8 mouse cellular contexts compared by ENCODE assay signal in the genomic region with DNA sequence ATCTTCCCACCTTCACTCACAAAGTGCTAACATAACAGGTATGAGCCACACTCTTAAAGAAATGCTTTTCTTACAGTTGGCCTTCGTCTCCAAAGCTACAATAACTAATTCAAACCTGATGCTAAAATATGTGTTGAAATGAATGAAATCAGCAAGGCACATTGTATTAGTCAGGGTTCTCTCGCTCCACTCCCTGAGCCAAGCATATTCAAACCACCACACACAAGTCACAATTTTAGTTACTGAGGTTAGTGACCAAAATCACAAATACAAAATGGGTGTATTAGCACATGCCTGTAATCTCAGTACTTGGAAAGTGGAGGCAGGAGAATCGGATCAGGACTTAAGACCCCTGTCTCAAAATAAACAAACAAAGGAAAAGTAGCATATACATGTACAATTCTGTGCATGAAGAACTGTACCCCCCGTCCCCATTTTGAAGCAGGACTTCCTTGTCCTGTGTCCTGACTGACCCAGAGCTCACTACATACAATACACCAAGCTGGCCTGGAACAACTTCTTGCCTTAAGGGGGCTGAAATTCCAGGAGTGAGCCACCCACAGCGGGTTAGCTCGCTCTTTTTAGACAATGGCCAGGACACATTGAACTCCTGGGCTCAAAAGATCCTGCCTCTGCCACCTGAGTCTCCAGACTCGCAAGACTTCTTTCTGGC. TPM values are rescaled to one million over a fixed set of nuclear protein-coding genes. Genes with fewer than 3 reads are reported as not detected.
DNase-seq lines count a peak whose midpoint lies in the region; ATAC-seq and TF ChIP-seq lines count a peak whose summit lies in the region.

No protein-coding gene starts in this region.

- peaks cover 26% of the 10 kb centered on the region for H3K4me1 ChIP-seq in heart, embryonic 16.5 days (ENCODE audit: control insufficient read depth, insufficient read depth, low read length)
- H3K4me1 ChIP-seq in G1E (ENCODE audit: insufficient read depth, low read depth, low read length) = peaks cover 43% of the 10 kb centered on the region
- H3K4me1 ChIP-seq in forebrain, embryonic 14.5 days (ENCODE audit: control insufficient read depth, insufficient read depth, low read length) = peaks cover 10% of the 10 kb centered on the region; the same call in 1 of the 2 replicates
- peaks cover 29% of the 10 kb centered on the region for H3K4me1 ChIP-seq in liver, embryonic 16.5 days (ENCODE audit: control insufficient read depth, low read depth, low read length)

- peaks cover 5% of the 10 kb centered on the region; the same call in 1 of the 2 replicates for H3K36me3 ChIP-seq in heart, embryonic 16.5 days (ENCODE audit: control insufficient read depth, insufficient read depth)
- H3K36me3 ChIP-seq in G1E (replicated peaks) = peaks cover 39% of the 10 kb centered on the region
- peaks cover 18% of the 10 kb centered on the region for H3K36me3 ChIP-seq in forebrain, embryonic 14.5 days (ENCODE audit: control insufficient read depth, insufficient read depth, low read length)
- H3K36me3 ChIP-seq in liver, embryonic 16.5 days (ENCODE audit: control insufficient read depth, insufficient read depth) = 0 out of 2 replicates have a peak, but pooled peaks cover 4% of the 10 kb centered on the region

- H3K4me2 ChIP-seq in heart, embryonic 16.5 days (ENCODE audit: low read depth, low read length) = peak overlapping the region; percentile 86
- peak overlapping the region; percentile 81 for H3K4me2 ChIP-seq in forebrain, embryonic 14.5 days (ENCODE audit: low read length)
- H3K4me2 ChIP-seq in liver, embryonic 16.5 days (ENCODE audit: low read depth, low read length) = peak overlapping the region; percentile 99

- no peaks in the 10 kb centered on the region for H3K27me3 ChIP-seq in heart, embryonic 16.5 days (ENCODE audit: control insufficient read depth, insufficient read depth, low read length)
- peaks cover 2% of the 10 kb centered on the region; the same call in 1 of the 2 replicates for H3K27me3 ChIP-seq in G1E (ENCODE audit: insufficient read depth, low read length)
- no peaks in the 10 kb centered on the region for H3K27me3 ChIP-seq in forebrain, embryonic 14.5 days (replicated peaks; ENCODE audit: control insufficient read depth, insufficient read depth, low read length)
- H3K27me3 ChIP-seq in liver, embryonic 16.5 days (ENCODE audit: control insufficient read depth, insufficient read depth, low read depth, low read length) = no peaks in the 10 kb centered on the region

- no peaks in the 10 kb centered on the region for H3K9me3 ChIP-seq in heart, embryonic 16.5 days (replicated peaks; ENCODE audit: control insufficient read depth, low read length)
- H3K9me3 ChIP-seq in G1E (replicated peaks) = no peaks in the 10 kb centered on the region
- no peaks in the 10 kb centered on the region for H3K9me3 ChIP-seq in forebrain, embryonic 14.5 days (replicated peaks; ENCODE audit: control insufficient read depth, low read length)
- no peaks in the 10 kb centered on the region for H3K9me3 ChIP-seq in liver, embryonic 16.5 days (replicated peaks; ENCODE audit: control insufficient read depth, low read length)

- intact Hi-C loops in heart, postnatal 10 days (cut with DNase I) = no loop called here

- 13% methylated on average over 7 of the region's 7 CpGs for WGBS in heart, embryonic 16.5 days
- 26% methylated on average over 7 of the region's 7 CpGs for WGBS in forebrain, embryonic 14.5 days
- WGBS in liver, embryonic 16.5 days (ENCODE audit: insufficient replicate concordance) = 16% methylated on average over 7 of the region's 7 CpGs

- H3K27ac ChIP-seq in heart, embryonic 16.5 days (ENCODE audit: low read length) = peak overlapping the region; percentile 98
- peak overlapping the region; percentile 86 for H3K27ac ChIP-seq in forebrain, embryonic 14.5 days (ENCODE audit: low read depth, low read length)
- peak overlapping the region; percentile 94 for H3K27ac ChIP-seq in liver, embryonic 16.5 days (ENCODE audit: low read length)

- H3K9ac ChIP-seq in heart, embryonic 16.5 days (ENCODE audit: low read length) = peak overlapping the region; percentile 96
- peak overlapping the region; percentile 99 for H3K9ac ChIP-seq in forebrain, embryonic 14.5 days (ENCODE audit: low read length)
- H3K9ac ChIP-seq in liver, embryonic 16.5 days (ENCODE audit: low read depth, low read length) = peak overlapping the region; percentile 96

- no peak for DNase-seq in heart, postnatal 10 days
- DNase-seq in G1E (ENCODE audit: low spot score) = no peak
- DNase-seq in forebrain, embryonic 14.5 days (ENCODE audit: low spot score) = peak; percentile 22
- no peak for DNase-seq in kidney, adult 8-10 months
- no peak for DNase-seq in gastrocnemius, postnatal 10 days

- no peak; the same call in 1 of the 2 replicates for ATAC-seq in heart, embryonic 16.5 days (replicated peaks; ENCODE audit: extremely low read depth, insufficient read depth, low FRiP score)
- ATAC-seq in G1E (ENCODE audit: extremely low read depth, insufficient number of reproducible peaks, low FRiP score, poor library complexity, severe bottlenecking) = peak; percentile 2; the same call in 1 of the 2 replicates
- peak; percentile 8; the same call in 1 of the 2 replicates for ATAC-seq in forebrain, embryonic 14.5 days
- ATAC-seq in liver, embryonic 16.5 days (ENCODE audit: low read depth) = no peak
- no peak for ATAC-seq in inflammation-experienced regulatory T-cells, adult 6 months

- no peak for TF ChIP-seq CTCF in G1E (IDR thresholded peaks at IDR 0.05; ENCODE audit: low read depth, low read length)

- H3K4me3 ChIP-seq in heart, embryonic 16.5 days (ENCODE audit: low read length) = peak overlapping the region; percentile 74
- peak overlapping the region; percentile 82 for H3K4me3 ChIP-seq in G1E (ENCODE audit: low read depth, low read length)
- H3K4me3 ChIP-seq in forebrain, embryonic 14.5 days (ENCODE audit: low read depth, low read length) = peak overlapping the region; percentile 62
- peak overlapping the region; percentile 78 for H3K4me3 ChIP-seq in liver, embryonic 16.5 days (ENCODE audit: low read depth, low read length)

RNA-seq across cellular contexts. Expression of gene Ndufs3, which starts 12.1 kb away (rescaled TPM):
- polyA plus RNA-seq in heart, embryonic 16.5 days (2015; fragmentation: Nextera tagmentation; extraction: Ambion mirVana) = 414 and 420 TPM in 2 replicates
- total RNA-seq in heart, postnatal 10 days (2021) = 100 to 1,000 TPM; 693 to 709 TPM
- 106 and 132 TPM in 2 replicates for total RNA-seq in G1E (2014; fragmentation: Nextera tagmentation)
- 131 and 165 TPM in 2 replicates for total RNA-seq in G1E (2017)
- polyA plus RNA-seq in G1E (2012) = 86.8 and 94.6 TPM in 2 replicates
- 230 and 240 TPM in 2 replicates for polyA plus RNA-seq in forebrain, embryonic 14.5 days (2014; fragmentation: Nextera tagmentation; extraction: Ambion mirVana)
- 143 and 146 TPM in 2 replicates for polyA plus RNA-seq in liver, embryonic 16.5 days (2015; fragmentation: Nextera tagmentation; extraction: Ambion mirVana)
- polyA plus RNA-seq in inflammation-experienced regulatory T-cells, adult 6 months (2017; shearing (Covaris generic)) = 100 to 1,000 TPM; 108 to 135 (median 118) TPM
- total RNA-seq in gastrocnemius, postnatal 10 days (2021) = 100 to 1,000 TPM; 406 to 473 TPM

RNA-seq across cellular contexts. Expression of gene Kbtbd4, which starts 12.2 kb away (rescaled TPM):
- 27.8 and 29.1 TPM in 2 replicates for polyA plus RNA-seq in heart, embryonic 16.5 days (2015; fragmentation: Nextera tagmentation; extraction: Ambion mirVana)
- 10 to 100 TPM; 21.7 to 26.1 TPM for total RNA-seq in heart, postnatal 10 days (2021)
- total RNA-seq in G1E (2014; fragmentation: Nextera tagmentation) (18.2 and 21.4 TPM in 2 replicates), G1E (2017) (31.8 and 35.5 TPM in 2 replicates)
- polyA plus RNA-seq in G1E (2012) = 4.0 and 6.6 TPM in 2 replicates
- polyA plus RNA-seq in forebrain, embryonic 14.5 days (2014; fragmentation: Nextera tagmentation; extraction: Ambion mirVana) = 51.1 and 55.9 TPM in 2 replicates
- polyA plus RNA-seq in liver, embryonic 16.5 days (2015; fragmentation: Nextera tagmentation; extraction: Ambion mirVana) = 15.7 TPM in 2 replicates
- 10 to 100 TPM; 44.8 to 51.0 (median 45.0) TPM for polyA plus RNA-seq in inflammation-experienced regulatory T-cells, adult 6 months (2017; shearing (Covaris generic))
- total RNA-seq in gastrocnemius, postnatal 10 days (2021) = 10 to 100 TPM; 14.9 to 20.1 TPM

RNA-seq across cellular contexts. Expression of gene Celf1, which starts 23.5 kb away (rescaled TPM):
- polyA plus RNA-seq in heart, embryonic 16.5 days (2015; fragmentation: Nextera tagmentation; extraction: Ambion mirVana) = 100 and 108 TPM in 2 replicates
- total RNA-seq in heart, postnatal 10 days (2021) = 100 to 1,000 TPM; 111 to 119 TPM
- 67.0 and 73.9 TPM in 2 replicates for total RNA-seq in G1E (2014; fragmentation: Nextera tagmentation)
- total RNA-seq in G1E (2017) = 59.1 and 66.2 TPM in 2 replicates
- 93.8 and 97.1 TPM in 2 replicates for polyA plus RNA-seq in G1E (2012)
- 76.4 and 91.0 TPM in 2 replicates for polyA plus RNA-seq in forebrain, embryonic 14.5 days (2014; fragmentation: Nextera tagmentation; extraction: Ambion mirVana)
- 46.8 and 47.9 TPM in 2 replicates for polyA plus RNA-seq in liver, embryonic 16.5 days (2015; fragmentation: Nextera tagmentation; extraction: Ambion mirVana)
- polyA plus RNA-seq in inflammation-experienced regulatory T-cells, adult 6 months (2017; shearing (Covaris generic)) = 10 to 100 TPM; 48.4 to 57.0 (median 49.4) TPM
- total RNA-seq in gastrocnemius, postnatal 10 days (2021) = 10 to 100 TPM; 54.1 to 61.9 TPM

RNA-seq across cellular contexts. Expression of gene C1qtnf4, which starts 31.0 kb away (rescaled TPM):
- polyA plus RNA-seq in heart, embryonic 16.5 days (2015; fragmentation: Nextera tagmentation; extraction: Ambion mirVana) = 10.8 and 11.2 TPM in 2 replicates
- 1 to 10 TPM; 6.2 to 6.6 TPM for total RNA-seq in heart, postnatal 10 days (2021)
- not detected in 2 replicates for total RNA-seq in G1E (2014; fragmentation: Nextera tagmentation)
- 0.16 TPM in 1 of 2 replicates, not detected in the other for total RNA-seq in G1E (2017)
- not detected in 2 replicates for polyA plus RNA-seq in G1E (2012)
- 18.4 and 18.8 TPM in 2 replicates for polyA plus RNA-seq in forebrain, embryonic 14.5 days (2014; fragmentation: Nextera tagmentation; extraction: Ambion mirVana)
- 1.5 and 1.6 TPM in 2 replicates for polyA plus RNA-seq in liver, embryonic 16.5 days (2015; fragmentation: Nextera tagmentation; extraction: Ambion mirVana)
- 1 to 10 TPM in 2 of 3 experiments, under 1 TPM in 1; 0.65 to 1.7 (median 1.2) TPM for polyA plus RNA-seq in inflammation-experienced regulatory T-cells, adult 6 months (2017; shearing (Covaris generic))
- 1 to 10 TPM; 7.1 to 8.5 TPM for total RNA-seq in gastrocnemius, postnatal 10 days (2021)

Comparison
In these comparisons a context has a peak if more than half of its experiments do, and no peak if none do; other contexts are left out.
1. ATAC-seq: peak in G1E (single experiment) and forebrain, embryonic 14.5 days (single experiment); none in heart, embryonic 16.5 days (single experiment), liver, embryonic 16.5 days (single experiment) and inflammation-experienced regulatory T-cells, adult 6 months (single experiment).
2. Peak in every context shown above with its lines, with median percentiles within 50 percentile points of each other: H3K27ac ChIP-seq, H3K4me2 ChIP-seq, H3K4me3 ChIP-seq and H3K9ac ChIP-seq.